Comparison of ENCODE assay signal across 35 mouse cellular contexts in the genomic region with DNA sequence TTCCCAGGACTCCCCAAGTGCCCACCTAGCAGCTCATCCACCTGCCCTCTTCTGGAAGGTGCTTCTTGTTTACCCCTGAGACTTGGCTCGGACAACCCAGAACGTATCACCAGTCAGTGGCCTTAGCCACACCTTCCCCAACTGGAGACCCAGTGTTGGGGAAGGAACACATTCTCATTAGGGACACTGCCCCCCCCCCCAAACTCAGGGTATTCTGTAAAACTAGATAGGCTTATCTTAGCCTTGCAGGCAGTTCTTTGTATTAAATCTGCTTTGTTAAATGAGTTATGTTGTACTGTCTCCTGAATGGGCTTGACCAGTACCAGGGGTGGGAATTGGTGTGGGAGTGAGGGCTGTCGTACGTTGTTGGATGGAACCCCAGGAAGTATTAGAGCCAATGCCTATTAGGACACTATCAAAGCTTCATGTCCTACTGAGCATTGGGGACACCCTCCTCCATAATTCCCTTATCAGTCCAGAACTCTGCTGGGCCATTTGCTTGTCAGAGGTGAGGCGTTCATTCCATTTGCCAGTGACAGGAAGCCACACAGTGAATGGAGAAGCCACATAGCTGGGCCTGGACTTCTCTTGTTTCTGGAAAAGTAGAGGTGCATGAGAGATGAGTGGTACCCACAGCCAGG. TPM values are rescaled to one million over a fixed set of nuclear protein-coding genes. Genes with fewer than 3 reads are reported as not detected.
DNase-seq lines count a peak whose midpoint lies in the region; ATAC-seq and TF ChIP-seq lines count a peak whose summit lies in the region.
"Had no signal": no experiment of that assay in that cellular context is flagged by ENCODE, and none has a peak within 500 bp of the region (broad histone marks: within the 10 kb centered on the region; RNA-seq: fewer than 3 reads in every experiment).

No protein-coding gene starts in this region.

- H3K27ac ChIP-seq in MEL (ENCODE audit: control insufficient read depth, low read depth, low read length), result no peak overlapping the region
- H3K27ac ChIP-seq in liver, embryonic 13.5 days, result no peak overlapping the region
- H3K27ac ChIP-seq: embryonic facial prominence, embryonic 13.5 days; forebrain, embryonic 12.5 days; heart, embryonic 15.5 days; kidney, postnatal 0 days; left cerebral cortex, adult 2 months; limb, embryonic 15.5 days; macrophage had no signal

- no peak for TF ChIP-seq RAD21 in MEL (IDR thresholded peaks at IDR 0.05; ENCODE audit: low read depth, low read length)

- ATAC-seq in liver, embryonic 13.5 days (ENCODE audit: low read depth), result peak; percentile 69
- peak; percentile 75 for ATAC-seq in megakaryocyte-erythroid progenitor cell, adult 5-6 weeks (replicated peaks; ENCODE audit: low FRiP score, low TSS enrichment, poor library complexity, severe bottlenecking)
- no peak for ATAC-seq in monocyte, adult 5-6 weeks (replicated peaks; ENCODE audit: insufficient number of reproducible peaks, low FRiP score, low TSS enrichment, poor library complexity, severe bottlenecking)
- ATAC-seq: activated CD4-positive, CD25-positive, alpha-beta regulatory T cell, adult 4 months; CD4-positive, CD25-positive, alpha-beta regulatory T cell, adult 4 months; hindbrain, embryonic 16.5 days had no signal

- H3K9me3 ChIP-seq in MEL (replicated peaks; ENCODE audit: insufficient read depth, low read length), result no peaks in the 10 kb centered on the region
- H3K9me3 ChIP-seq in liver, embryonic 13.5 days (replicated peaks), result no peaks in the 10 kb centered on the region
- H3K9me3 ChIP-seq: embryonic facial prominence, embryonic 13.5 days; forebrain, embryonic 12.5 days; heart, embryonic 15.5 days; limb, embryonic 15.5 days had no signal

- WGBS in liver, embryonic 13.5 days (ENCODE audit: insufficient replicate concordance), result 33% methylated on average over 5 of the region's 5 CpGs

- no peak overlapping the region for H3K4me2 ChIP-seq in liver, embryonic 13.5 days
- H3K4me2 ChIP-seq: embryonic facial prominence, embryonic 13.5 days; forebrain, embryonic 12.5 days; heart, embryonic 15.5 days; limb, embryonic 15.5 days; midbrain, embryonic 11.5 days had no signal

- DNase-seq in adrenal gland, postnatal 14 days, result peak; percentile 4
- no peak for DNase-seq in adrenal gland, postnatal 4 days (ENCODE audit: low spot score in 2 of 2)
- peak; percentile 29 for DNase-seq in MEL (ENCODE audit: low read depth, low spot score)
- DNase-seq in liver, embryonic 13.5 days, result no peak
- no peak for DNase-seq in lung, postnatal 4 days
- DNase-seq: cerebellum, adult 11-12 months; cerebellum, postnatal 14 days; embryo, embryonic 11 days; gastrocnemius, postnatal 36 days; right cerebral cortex, postnatal 14 days; spleen, adult 18-20 months had no signal

- H3K36me3 ChIP-seq in MEL (ENCODE audit: control insufficient read depth in 1 of 2, insufficient read depth in 2 of 2, low read length in 2 of 2), result peaks cover 0 to 7% of the 10 kb centered on the region in 2 experiments; a peak in 2 of 4 replicates
- H3K36me3 ChIP-seq in liver, embryonic 13.5 days, result peaks cover 47% of the 10 kb centered on the region

- no peak overlapping the region for H3K9ac ChIP-seq in MEL (ENCODE audit: control insufficient read depth, low read depth, low read length, poor library complexity, severe bottlenecking)
- no peak overlapping the region for H3K9ac ChIP-seq in liver, embryonic 13.5 days
- H3K9ac ChIP-seq: embryonic facial prominence, embryonic 13.5 days; forebrain, embryonic 12.5 days; heart, embryonic 15.5 days; limb, embryonic 15.5 days had no signal

- no peaks in the 10 kb centered on the region for H3K79me2 ChIP-seq in MEL (ENCODE audit: control insufficient read depth, insufficient read depth, low read length, poor library complexity)

- peaks cover 3 to 9% of the 10 kb centered on the region in 2 experiments; a peak in 3 of 4 replicates for H3K4me1 ChIP-seq in MEL (ENCODE audit: control insufficient read depth in 1 of 2, insufficient read depth in 2 of 2, low read length in 2 of 2)
- peaks cover 18% of the 10 kb centered on the region for H3K4me1 ChIP-seq in liver, embryonic 13.5 days (replicated peaks)
- H3K4me1 ChIP-seq: embryonic facial prominence, embryonic 13.5 days; forebrain, embryonic 12.5 days; heart, embryonic 15.5 days; limb, embryonic 15.5 days had no signal

- no peak overlapping the region for H3K4me3 ChIP-seq in MEL (ENCODE audit: control insufficient read depth in 1 of 2, insufficient read depth in 1 of 2, low read depth in 2 of 2, low read length in 2 of 2)
- H3K4me3 ChIP-seq in liver, embryonic 13.5 days (replicated peaks), result no peak overlapping the region
- H3K4me3 ChIP-seq: embryonic facial prominence, embryonic 13.5 days; erythroblast, embryonic 14.5 days; forebrain, embryonic 12.5 days; heart, embryonic 15.5 days; left cerebral cortex, adult 2 months; limb, embryonic 15.5 days had no signal

- TF ChIP-seq POLR2A in MEL (IDR thresholded peaks at IDR 0.05; ENCODE audit: control insufficient read depth in 1 of 2, insufficient read depth in 1 of 2, low read depth in 1 of 2, low read length in 2 of 2, poor library complexity in 1 of 2), result no peak

- no peak for TF ChIP-seq CTCF in MEL (IDR thresholded peaks at IDR 0.05 in 2 of 3, conservative IDR thresholded peaks at IDR 0.05 in 1 of 3; ENCODE audit: control insufficient read depth in 1 of 3, insufficient read depth in 1 of 3, low read depth in 2 of 3, low read length in 3 of 3, poor library complexity in 1 of 3, severe bottlenecking in 1 of 3)

- H3K27me3 ChIP-seq in MEL (ENCODE audit: control insufficient read depth in 1 of 2, insufficient read depth in 2 of 2, low read length in 2 of 2), result no peaks in the 10 kb centered on the region
- H3K27me3 ChIP-seq in liver, embryonic 13.5 days, result no peaks in the 10 kb centered on the region
- H3K27me3 ChIP-seq: embryonic facial prominence, embryonic 13.5 days; forebrain, embryonic 12.5 days; heart, embryonic 15.5 days; limb, embryonic 15.5 days had no signal

- TF ChIP-seq EP300 in MEL (IDR thresholded peaks at IDR 0.05; ENCODE audit: low read depth in 1 of 2, low read length in 2 of 2), result peak; percentile 63 to 79

TF ChIP-seq in MEL, 35 proteins besides CTCF, POLR2A, EP300 and RAD21 (continues in another document):
- TF ChIP-seq ZMIZ1 (IDR thresholded peaks at IDR 0.05; ENCODE audit: low read depth, low read length) (no peak), CHD1 (IDR thresholded peaks at IDR 0.05; ENCODE audit: low read depth, low read length) (no peak), HCFC1 (IDR thresholded peaks at IDR 0.05; ENCODE audit: low read depth, low read length) (no peak), NRF1 (IDR thresholded peaks at IDR 0.05; ENCODE audit: insufficient read depth, low read depth, low read length, poor library complexity, severe bottlenecking) (no peak), TCF12 (IDR thresholded peaks at IDR 0.05; ENCODE audit: low read depth, low read length) (peak; percentile 90), CHD2 (IDR thresholded peaks at IDR 0.05; ENCODE audit: low read length) (no peak), USF2 (IDR thresholded peaks at IDR 0.05; ENCODE audit: borderline replicate concordance in 1 of 2, insufficient read depth in 1 of 2, low read depth in 1 of 2, low read length in 2 of 2) (no peak), ZNF384 (IDR thresholded peaks at IDR 0.05; ENCODE audit: low read depth, low read length) (no peak), JUND (IDR thresholded peaks at IDR 0.05; ENCODE audit: low read depth, low read length) (no peak), USF1 (IDR thresholded peaks at IDR 0.05; ENCODE audit: low read depth, low read length) (no peak), TBP (IDR thresholded peaks at IDR 0.05; ENCODE audit: low read depth, low read length) (no peak), ETS1 (IDR thresholded peaks at IDR 0.05; ENCODE audit: low read depth, low read length) (peak; percentile 38; the same call in 1 of the 2 replicates), MAFK (IDR thresholded peaks at IDR 0.05; ENCODE audit: borderline replicate concordance, low read depth, low read length) (no peak), BHLHE40 (IDR thresholded peaks at IDR 0.05; ENCODE audit: borderline replicate concordance, low read depth, low read length) (no peak), ZKSCAN1 (IDR thresholded peaks at IDR 0.05; ENCODE audit: low read depth, low read length) (no peak), MAX (IDR thresholded peaks at IDR 0.05; ENCODE audit: low read length) (no peak)

RNA-seq across cellular contexts. Expression of a gene that starts 18.4 kb away (rescaled TPM):
- total RNA-seq in adrenal gland, postnatal 14 days (2021), result not detected in 2 replicates
- total RNA-seq in adrenal gland, postnatal 4 days (2021), result not detected
- not detected in 2 replicates for total RNA-seq in MEL (2012; rRNA removed)
- polyA plus RNA-seq in MEL (2012; ENCODE audit: insufficient read depth in 1 of 2, insufficient read length in 2 of 2, low read depth in 1 of 2, low replicate concordance in 2 of 2, missing spikeins in 1 of 2), result not detected
- not detected in 2 replicates for polyA plus RNA-seq in liver, embryonic 13.5 days (2015; fragmentation: Nextera tagmentation; extraction: Ambion mirVana)
- total RNA-seq in megakaryocyte-erythroid progenitor cell, adult 5-6 weeks (2014; fragmentation: Nextera tagmentation), result not detected in 2 replicates
- total RNA-seq in megakaryocyte-erythroid progenitor cell, adult 5-6 weeks (2017), result not detected in 2 replicates
- total RNA-seq in monocyte, adult 5-6 weeks (2017), result not detected in 3 replicates
- total RNA-seq: ES-E14; gastrocnemius, postnatal 36 days; heart, adult 8-10 months; hematopoietic stem cell, adult 5-6 weeks; layer of hippocampus, postnatal 10 days; left cerebral cortex, adult 2 months; left cerebral cortex, postnatal 36 days; midbrain, postnatal 0 days; neutrophil, adult 5-6 weeks had no signal
- polyA plus RNA-seq: CD4-positive, CD25-positive, alpha-beta regulatory T cell, adult 4 months; embryonic facial prominence, embryonic 13.5 days; erythroblast, embryonic 14.5 days; forebrain, embryonic 12.5 days; heart, embryonic 15.5 days; hindbrain, embryonic 16.5 days; kidney, postnatal 0 days; large intestine, adult 2 months; limb, embryonic 15.5 days; lung, embryonic 16.5 days; macrophage; midbrain, embryonic 11.5 days; midbrain, postnatal 0 days; thymus, postnatal 0 days had no signal

RNA-seq across cellular contexts. Expression of a gene that starts 25.3 kb away (rescaled TPM):
- total RNA-seq in adrenal gland, postnatal 14 days (2021), result 498 and 535 TPM in 2 replicates
- total RNA-seq in adrenal gland, postnatal 4 days (2021), result 100 to 1,000 TPM; 186 to 188 TPM
- total RNA-seq in MEL (2012; rRNA removed), result 12.7 and 12.8 TPM in 2 replicates
- 10 to 100 TPM in 1 of 2 experiments, not detected in 1; 40.7 TPM for polyA plus RNA-seq in MEL (2012; ENCODE audit: insufficient read depth in 1 of 2, insufficient read length in 2 of 2, low read depth in 1 of 2, low replicate concordance in 2 of 2, missing spikeins in 1 of 2)
- 38.0 and 52.5 TPM in 2 replicates for polyA plus RNA-seq in liver, embryonic 13.5 days (2015; fragmentation: Nextera tagmentation; extraction: Ambion mirVana)
- total RNA-seq in megakaryocyte-erythroid progenitor cell, adult 5-6 weeks (2014; fragmentation: Nextera tagmentation), result 26.0 and 42.8 TPM in 2 replicates
- total RNA-seq in megakaryocyte-erythroid progenitor cell, adult 5-6 weeks (2017), result 6.2 and 9.4 TPM in 2 replicates
- 1.4 to 9.9 TPM (median 3.2 TPM) in 3 replicates for total RNA-seq in monocyte, adult 5-6 weeks (2017)

RNA-seq across cellular contexts. Expression of a gene that starts 25.6 kb away (rescaled TPM):
- total RNA-seq in adrenal gland, postnatal 14 days (2021), result 12.7 and 16.3 TPM in 2 replicates
- 10 to 100 TPM; 12.4 to 13.9 TPM for total RNA-seq in adrenal gland, postnatal 4 days (2021)
- 7.4 and 7.9 TPM in 2 replicates for total RNA-seq in MEL (2012; rRNA removed)
- polyA plus RNA-seq in MEL (2012; ENCODE audit: insufficient read depth in 1 of 2, insufficient read length in 2 of 2, low read depth in 1 of 2, low replicate concordance in 2 of 2, missing spikeins in 1 of 2), result 1 to 10 TPM in 1 of 2 experiments, not detected in 1; 10.0 TPM
- polyA plus RNA-seq in liver, embryonic 13.5 days (2015; fragmentation: Nextera tagmentation; extraction: Ambion mirVana), result 7.0 and 7.7 TPM in 2 replicates
- 9.1 and 11.3 TPM in 2 replicates for total RNA-seq in megakaryocyte-erythroid progenitor cell, adult 5-6 weeks (2014; fragmentation: Nextera tagmentation)
- 8.0 and 31.7 TPM in 2 replicates for total RNA-seq in megakaryocyte-erythroid progenitor cell, adult 5-6 weeks (2017)
- 9.3 to 24.7 TPM (median 20.9 TPM) in 3 replicates for total RNA-seq in monocyte, adult 5-6 weeks (2017)

Comparison
In these comparisons a context has a peak if more than half of its experiments do, and no peak if none do; other contexts are left out.
1. DNase-seq: peak in adrenal gland, postnatal 14 days (single experiment) and MEL (single experiment); none in adrenal gland, postnatal 4 days (0 of 2), liver, embryonic 13.5 days (single experiment) and lung, postnatal 4 days (0 of 2).
2. RNA of a gene that starts 25.3 kb away (total RNA-seq): 498 to 535 TPM in adrenal gland, postnatal 14 days and 186 to 188 TPM in adrenal gland, postnatal 4 days; 6.2 to 42.8 TPM in megakaryocyte-erythroid progenitor cell, adult 5-6 weeks, 12.7 to 12.8 TPM in MEL and 1.4 to 9.9 TPM in monocyte, adult 5-6 weeks; every median in the first group is over 4 times any median in the second.